Mouse (Mus musculus) brain, embryonic 14.5 days (tissue): ENCODE measurements around the gene Helq. TPM values are rescaled to one million over a fixed set of nuclear protein-coding genes. Genes with fewer than 3 reads are reported as not detected.
A peak's percentile ranks its signal among the peaks of the same experiment; 100 is the strongest.

Experiments
- DNase-seq: peaks from one replicate; pipeline ENCODE4 v3.0.0-alpha.2; 2011; ENCODE audit warnings: low read depth
- CTCF ChIP-seq: fragments of 200-500 bp; IDR thresholded peaks from 2 replicates; pipeline ENCODE4 v1.5.1; 2012; ENCODE audit warnings: inconsistent platforms, mild to moderate bottlenecking, moderate library complexity, borderline replicate concordance; ENCODE audit not compliant: insufficient read depth, insufficient read length; ENCODE audit errors: extremely low read depth
- POLR2A ChIP-seq: fragments of 200-500 bp; IDR thresholded peaks from 2 replicates; pipeline ENCODE4 v1.6.1; 2012; ENCODE audit warnings: mild to moderate bottlenecking, inconsistent platforms, borderline replicate concordance; ENCODE audit not compliant: poor library complexity, insufficient read depth, insufficient read length, severe bottlenecking; ENCODE audit errors: extremely low read depth
- polyA plus RNA-seq: library from polyadenylated mRNA; depleted of rRNA; stranded (reverse); fragments of >200 nt; gene quantifications from 2 replicates; pipeline ENCODE4 v1.2.3, GENCODE M21; 2012; rRNA removed

Helq gene
- polyA plus RNA-seq, 1 experiment = 31.6 TPM

DNA sequence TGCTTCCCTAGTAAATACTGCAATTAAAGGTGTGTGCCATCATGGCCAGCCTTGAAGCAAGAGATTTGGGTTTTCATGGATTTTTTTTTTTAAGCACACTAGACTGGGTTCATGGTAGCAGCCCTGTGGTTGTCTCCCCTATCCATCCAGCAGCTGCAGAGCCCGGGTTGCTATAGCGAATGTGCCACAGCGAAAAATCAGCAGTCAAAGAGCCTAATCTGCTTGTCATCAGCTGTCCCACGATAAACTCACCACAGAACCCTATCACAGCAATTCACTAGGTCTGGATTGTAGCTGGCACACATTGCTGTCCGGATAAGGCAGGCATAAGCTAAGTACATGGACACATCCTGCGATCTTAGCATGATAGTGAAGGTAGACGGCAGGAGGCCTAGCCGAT lies 61.5 kb downstream of the Helq start:
- no peak for DNase-seq
- TF ChIP-seq POLR2A (no peak), CTCF (no peak)

DNA sequence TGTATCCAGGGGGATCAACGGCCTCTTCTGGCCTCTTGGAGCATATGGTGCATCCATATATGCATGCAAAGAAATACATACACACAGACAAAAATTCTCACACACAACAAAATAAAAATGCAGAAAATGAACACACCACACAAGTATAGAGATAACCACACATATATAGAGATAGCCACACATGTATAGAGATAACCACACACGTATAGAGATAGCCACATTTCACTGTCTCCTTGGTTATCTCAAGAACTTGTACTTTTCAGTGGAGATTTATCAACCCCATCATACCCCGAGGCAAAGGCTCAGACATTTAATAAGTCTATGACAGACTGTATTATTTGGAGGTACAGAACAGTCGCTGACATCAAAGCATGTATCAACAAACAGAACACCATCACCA lies 63.9 kb downstream of the Helq start:
- no peak for DNase-seq
- TF ChIP-seq CTCF = no peak
- no peak for TF ChIP-seq POLR2A

DNA sequence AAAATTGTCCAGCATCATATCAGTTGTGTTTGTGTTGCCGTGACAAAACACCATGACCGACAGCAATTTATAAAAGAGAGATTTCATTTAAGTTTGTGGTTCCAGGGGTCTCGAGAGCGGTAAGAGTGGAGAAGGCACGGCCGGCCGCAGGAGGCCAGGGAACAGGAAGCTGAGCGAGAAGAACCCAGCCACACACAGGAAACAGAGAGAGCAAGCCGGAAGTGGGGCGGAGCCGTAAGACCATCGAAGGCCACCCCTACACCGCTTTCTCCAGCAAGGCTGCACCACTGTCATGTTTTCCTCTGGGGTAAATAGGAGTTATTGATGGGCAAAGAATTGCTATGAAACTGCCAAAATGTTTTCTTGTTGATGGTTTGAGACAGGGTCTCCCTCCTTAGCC lies 69.6 kb downstream of the Helq start:
- no peak for DNase-seq
- TF ChIP-seq CTCF (no peak), POLR2A (no peak)

DNA sequence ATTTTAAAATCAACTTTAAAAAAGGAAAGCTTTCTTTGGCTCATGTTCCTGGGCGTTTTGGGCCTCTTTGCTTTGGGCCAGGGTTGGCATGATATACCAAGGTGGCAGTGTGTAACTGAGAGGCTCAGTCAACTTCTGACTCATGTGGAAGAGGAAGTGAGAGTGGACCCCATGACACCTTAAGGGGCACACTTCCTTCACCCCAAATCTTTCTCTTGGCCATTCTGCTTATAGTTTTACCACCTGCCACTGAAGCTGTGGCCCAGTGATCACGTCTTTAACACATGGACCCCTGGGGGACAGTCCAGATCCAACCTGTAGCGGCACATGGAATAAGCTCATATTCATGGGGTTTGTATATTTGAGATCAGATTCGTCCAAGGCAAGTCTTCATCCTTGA lies 72.4 kb downstream of the Helq start:
- no peak for TF ChIP-seq CTCF
- no peak for DNase-seq

DNA sequence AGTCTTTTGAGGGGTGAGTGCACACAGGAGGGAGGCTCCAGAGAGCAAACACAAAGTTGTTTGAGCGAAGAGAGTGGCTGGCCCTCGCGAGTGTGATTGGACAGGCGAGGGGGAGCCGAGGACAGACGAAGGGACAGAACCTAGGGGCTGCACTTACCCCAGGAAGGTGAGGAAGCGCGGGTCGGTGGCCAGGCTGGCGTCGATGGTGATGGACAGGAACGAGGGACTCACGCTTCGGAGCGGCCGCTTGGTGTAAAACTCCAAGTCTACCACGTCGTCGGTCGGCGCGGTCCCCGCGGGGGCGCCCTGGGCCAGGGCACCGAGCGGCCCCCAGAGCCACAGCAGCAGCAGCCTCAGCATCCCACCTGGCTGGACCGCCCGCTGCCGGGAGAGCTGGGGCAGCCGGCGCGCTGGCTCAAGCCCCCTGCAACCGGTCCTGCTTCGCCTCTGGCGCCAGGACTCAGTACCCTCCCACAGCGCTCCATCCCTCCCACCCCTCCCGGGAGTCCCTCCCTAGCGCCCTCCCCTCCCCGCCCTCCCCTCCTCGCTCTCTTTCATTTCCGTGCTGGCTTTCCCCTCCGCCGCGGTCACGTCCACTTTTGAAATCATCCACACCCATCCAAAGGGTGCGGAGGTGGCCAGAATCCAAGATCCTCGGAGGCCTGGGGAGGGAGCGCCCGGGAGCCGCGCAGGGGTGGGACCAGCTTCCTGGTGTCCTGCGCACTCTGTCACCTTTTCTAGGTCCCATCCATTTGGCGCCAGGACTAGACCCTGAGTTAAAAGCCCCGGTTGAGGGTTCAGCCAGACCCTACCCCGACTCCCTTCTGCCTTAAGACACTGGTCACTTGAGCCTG lies 78.9 kb downstream of the Helq start, which contains the start of gene Hpse:
Gene Hpse, minus strand, starts transcription at position 482 of the 854 bp plus-strand sequence.
- peak; percentile 48 for DNase-seq
- TF ChIP-seq POLR2A = no peak
- no peak for TF ChIP-seq CTCF

DNA sequence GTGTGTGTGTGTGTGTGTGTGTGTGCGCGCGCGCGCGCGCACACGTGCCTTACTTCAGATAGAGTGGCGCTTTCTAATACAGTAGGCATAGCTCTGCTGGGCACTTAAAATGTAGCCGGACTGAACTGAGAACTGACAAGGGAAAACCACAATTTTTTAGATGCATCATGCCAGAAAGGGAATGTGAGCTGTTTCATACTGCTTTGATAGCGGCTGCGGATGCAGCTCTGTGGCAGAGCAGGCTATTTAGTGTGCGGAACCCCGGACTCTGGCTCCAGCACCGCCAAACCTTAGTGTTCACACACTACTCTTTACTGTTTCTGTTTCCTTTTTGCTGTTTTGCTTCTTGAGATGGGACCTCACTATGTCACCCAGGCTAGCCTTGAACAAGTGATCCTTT lies 81.6 kb downstream of the Helq start:
- no peak for DNase-seq
- no peak for TF ChIP-seq CTCF
- no peak for TF ChIP-seq POLR2A

Other genes starting within 250 kb of the Helq start
- 1.6 and 2.3 TPM in 2 replicates for gene Plac8, start 226.4 kb downstream of the Helq start, polyA plus RNA-seq
- 66.9 and 87.9 TPM in 2 replicates for gene Coq2, start 123.5 kb downstream of the Helq start, polyA plus RNA-seq
- 0.45 and 0.53 TPM in 2 replicates for gene Hpse, start 78.9 kb downstream of the Helq start, polyA plus RNA-seq
- gene Mrps18c, start within 50 bp of the Helq start, polyA plus RNA-seq = 49.6 and 55.6 TPM in 2 replicates
- 11.4 and 15.3 TPM in 2 replicates for gene Abraxas1, start 22.4 kb upstream of the Helq start, polyA plus RNA-seq
- gene Gpat3, start 47.1 kb upstream of the Helq start, polyA plus RNA-seq = 0.14 and 0.40 TPM in 2 replicates